Mouse (Mus musculus) heart, embryonic 14.5 days (tissue): ENCODE measurements around the gene Rep15. TPM values are rescaled to one million over a fixed set of nuclear protein-coding genes. Genes with fewer than 3 reads are reported as not detected.

Experiments
- ATAC-seq: fragments of 200-750 bp; cut with Nextera tagmentation; 2 replicates; pipeline ENCODE4 v1.8.0; 2017; ENCODE audit warnings: low read depth, moderate TSS enrichment; ENCODE audit not compliant: insufficient number of reproducible peaks, insufficient read depth, low FRiP score
- H3K27ac ChIP-seq, 2 experiments: fragments of 200-500 bp in 1 of 2; fragments of 300-500 bp in 1 of 2; sonication (generic) in 1 of 2; replicated peaks in 1 of 2; 2 replicates each; pipeline ENCODE4 v1.5.1; 2012 to 2014; ENCODE audit warnings: low read depth in 2 of 2, low read length in 2 of 2, control low read depth in 1 of 2, mild to moderate bottlenecking in 1 of 2, mixed read lengths in 1 of 2; ENCODE audit not compliant: control insufficient read depth in 1 of 2, insufficient read depth in 1 of 2
- H3K27me3 ChIP-seq: fragments of 300-500 bp; sonication (generic); 2 replicates; pipeline ENCODE4 v1.6.1; 2014; ENCODE audit warnings: mild to moderate bottlenecking, low read length, control low read depth; ENCODE audit not compliant: control insufficient read depth, insufficient read depth
- H3K36me3 ChIP-seq: fragments of 300-500 bp; sonication (generic); 2 replicates; pipeline ENCODE4 v1.6.1; 2014; ENCODE audit warnings: mild to moderate bottlenecking, control low read depth, low read length, mixed read lengths; ENCODE audit not compliant: control insufficient read depth, insufficient read depth
- H3K4me1 ChIP-seq, 2 experiments: fragments of 200-500 bp in 1 of 2; fragments of 300-500 bp in 1 of 2; sonication (generic) in 1 of 2; 2 replicates each; pipeline ENCODE4 v1.6.1; 2012 to 2014; ENCODE audit warnings: low read length in 2 of 2, control low read depth in 1 of 2, mixed read lengths in 1 of 2; ENCODE audit not compliant: control insufficient read depth in 2 of 2, insufficient read depth in 2 of 2
- H3K4me2 ChIP-seq: fragments of 300-500 bp; sonication (generic); 2 replicates; pipeline ENCODE4 v1.6.1; 2014; ENCODE audit warnings: mild to moderate bottlenecking, low read length
- H3K4me3 ChIP-seq, 2 experiments: fragments of 200-500 bp in 1 of 2; fragments of 300-500 bp in 1 of 2; sonication (generic) in 1 of 2; 2 replicates each; pipeline ENCODE4 v1.5.1; 2012 to 2014; ENCODE audit warnings: low read length in 2 of 2, mild to moderate bottlenecking in 2 of 2, control low read depth in 1 of 2, low read depth in 1 of 2, moderate library complexity in 1 of 2; ENCODE audit not compliant: control insufficient read depth in 1 of 2, insufficient read depth in 1 of 2
- H3K9ac ChIP-seq: fragments of 300-500 bp; sonication (generic); 2 replicates; pipeline ENCODE4 v1.6.1; 2014; ENCODE audit warnings: mild to moderate bottlenecking, low read length
- H3K9me3 ChIP-seq: fragments of 300-500 bp; sonication (generic); 2 replicates; pipeline ENCODE4 v1.6.1; 2016; ENCODE audit warnings: low read length, control low read depth; ENCODE audit not compliant: control insufficient read depth
- WGBS: fragments of 180-500 bp; shearing (Covaris S2); extraction: QIAGEN DNeasy Blood & Tissue Kit; methylation state at CpG from one replicate; pipeline ENCODE4 v1.1.7; 2014; 5-methylcytosine and 5-hydroxymethylcytosine counted together
- polyA plus RNA-seq: library from polyadenylated mRNA; unstranded; fragments of >200 nt; fragmentation: Nextera tagmentation; extraction: Ambion mirVana; gene quantifications from 2 replicates; pipeline ENCODE4 v1.2.1, GENCODE M21; 2014

Rep15 gene
- polyA plus RNA-seq, 1 experiment from 2014 or later: 1.9 TPM

DNA sequence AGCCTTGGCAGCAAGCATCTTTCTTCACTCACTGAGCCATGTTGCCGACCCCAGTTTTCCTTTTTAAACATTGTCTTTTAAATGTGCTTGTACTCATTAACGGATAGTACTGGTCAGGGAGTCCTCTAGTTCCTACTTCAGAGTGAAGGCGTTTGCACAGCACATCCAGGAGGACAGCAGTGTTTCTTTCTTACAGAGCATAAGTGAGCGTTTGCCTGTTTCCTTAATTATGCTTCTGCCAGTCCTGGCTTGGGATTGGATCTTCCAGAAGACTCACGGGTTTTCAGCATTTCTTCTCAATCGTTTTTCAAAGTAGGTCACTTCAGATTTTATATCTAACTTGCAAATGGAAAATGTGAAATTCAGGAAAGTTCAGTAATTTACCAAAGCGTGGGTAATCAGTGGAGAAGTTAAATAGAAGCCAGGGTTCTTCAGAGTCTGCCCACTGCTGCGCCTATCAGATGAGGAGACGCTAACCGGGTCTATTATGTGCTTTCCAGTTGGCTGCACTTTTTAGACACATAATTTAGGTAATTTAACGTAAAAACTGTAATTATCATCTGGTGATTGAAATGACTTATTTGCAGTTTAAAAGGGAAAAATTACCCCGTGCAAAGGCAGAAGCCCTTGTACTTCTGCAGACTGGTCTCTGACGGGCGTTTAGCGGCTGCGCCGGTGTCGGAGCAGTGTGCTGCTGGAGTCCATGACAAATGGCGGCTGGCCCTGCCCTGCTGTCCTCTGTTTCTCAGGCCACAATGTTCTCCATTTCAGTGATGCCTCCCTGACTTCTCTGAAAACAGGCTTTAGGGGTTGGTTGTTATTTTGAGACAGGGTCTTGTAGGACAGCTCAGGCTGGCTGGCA, 21.6 kb downstream of the Rep15 start:
- H3K4me3 ChIP-seq: no peak overlapping the region
- H3K27ac ChIP-seq: no peak overlapping the region
- ATAC-seq: no peak
- H3K9me3 ChIP-seq: no peaks in the 10 kb centered on the region
- H3K27me3 ChIP-seq: no peaks in the 10 kb centered on the region
- no peak overlapping the region for H3K4me2 ChIP-seq
- H3K9ac ChIP-seq: no peak overlapping the region
- peaks cover 9% of the 10 kb centered on the region in 2 experiments for H3K4me1 ChIP-seq
- peaks cover 93% of the 10 kb centered on the region for H3K36me3 ChIP-seq
- WGBS: 92% methylated on average over 19 of the region's 19 CpGs

DNA sequence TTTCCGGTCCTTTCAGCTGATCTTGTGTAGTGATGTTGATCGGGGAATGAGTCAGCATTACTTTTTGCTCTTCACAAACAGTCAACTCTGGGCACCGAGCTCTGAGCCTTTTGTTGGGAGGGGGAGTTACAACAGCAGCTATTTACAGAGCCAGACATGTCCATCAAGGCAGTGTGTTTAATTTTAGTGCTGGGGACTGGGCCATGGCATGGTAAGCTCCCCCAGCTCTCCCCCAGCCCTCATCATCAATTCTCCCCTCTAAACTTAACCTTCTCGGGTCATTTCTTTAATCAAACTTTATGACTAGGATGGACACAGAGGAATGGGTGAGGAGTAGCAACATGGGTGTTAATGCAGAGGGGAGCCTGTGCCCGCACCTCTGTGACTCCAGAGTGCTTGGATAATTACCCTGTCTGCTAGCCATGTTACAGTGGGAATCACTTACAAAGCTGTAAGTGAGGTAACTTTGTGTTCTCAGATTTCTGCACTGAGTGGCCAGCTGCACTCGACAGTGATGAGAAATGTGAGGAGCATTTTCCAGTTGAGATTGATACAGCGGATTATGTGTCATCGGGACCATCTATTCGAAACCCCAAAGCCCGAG, 23.1 kb downstream of the Rep15 start:
- no peak overlapping the region for H3K4me3 ChIP-seq
- H3K4me1 ChIP-seq: peaks cover 9% of the 10 kb centered on the region in 2 experiments
- WGBS: 67% methylated on average over 10 of the region's 10 CpGs
- peaks cover 91% of the 10 kb centered on the region for H3K36me3 ChIP-seq
- H3K9me3 ChIP-seq: no peaks in the 10 kb centered on the region
- H3K9ac ChIP-seq: 0 out of 2 replicates have a peak overlapping the region, but pooled peaks have one; percentile 11
- H3K4me2 ChIP-seq: no peak overlapping the region
- H3K27me3 ChIP-seq: no peaks in the 10 kb centered on the region
- peak overlapping the region in 1 of 2 experiments; percentile 28; a peak in 1 of 4 replicates for H3K27ac ChIP-seq
- no peak for ATAC-seq

DNA sequence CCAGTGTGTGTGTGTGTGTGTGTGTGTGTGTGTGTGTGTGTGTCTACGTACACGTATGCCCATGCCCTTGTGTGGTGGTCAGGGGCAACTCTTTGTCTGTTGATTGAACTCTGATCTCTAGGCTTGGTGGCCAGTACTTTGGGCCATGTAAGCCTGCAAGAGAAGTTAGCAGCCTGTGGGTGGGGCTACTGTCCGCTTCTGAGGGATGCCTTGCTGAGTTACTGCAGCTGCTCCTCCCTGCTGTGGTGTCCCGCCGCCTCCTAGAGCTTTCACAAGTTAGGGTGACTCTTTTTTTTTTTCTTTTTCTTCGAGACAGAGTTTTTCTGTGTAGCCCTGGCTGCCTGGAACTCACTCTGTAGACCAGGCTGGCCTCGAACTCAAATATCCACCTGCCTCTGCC, 26.9 kb downstream of the Rep15 start:
- no peak overlapping the region for H3K27ac ChIP-seq
- peaks cover 88% of the 10 kb centered on the region for H3K36me3 ChIP-seq
- H3K4me1 ChIP-seq: peaks cover 8 to 9% of the 10 kb centered on the region in 2 experiments
- H3K4me3 ChIP-seq: no peak overlapping the region
- H3K27me3 ChIP-seq: no peaks in the 10 kb centered on the region
- WGBS: 72% methylated on average over 7 of the region's 7 CpGs
- H3K4me2 ChIP-seq: no peak overlapping the region
- ATAC-seq: no peak
- no peaks in the 10 kb centered on the region for H3K9me3 ChIP-seq
- H3K9ac ChIP-seq: no peak overlapping the region

DNA sequence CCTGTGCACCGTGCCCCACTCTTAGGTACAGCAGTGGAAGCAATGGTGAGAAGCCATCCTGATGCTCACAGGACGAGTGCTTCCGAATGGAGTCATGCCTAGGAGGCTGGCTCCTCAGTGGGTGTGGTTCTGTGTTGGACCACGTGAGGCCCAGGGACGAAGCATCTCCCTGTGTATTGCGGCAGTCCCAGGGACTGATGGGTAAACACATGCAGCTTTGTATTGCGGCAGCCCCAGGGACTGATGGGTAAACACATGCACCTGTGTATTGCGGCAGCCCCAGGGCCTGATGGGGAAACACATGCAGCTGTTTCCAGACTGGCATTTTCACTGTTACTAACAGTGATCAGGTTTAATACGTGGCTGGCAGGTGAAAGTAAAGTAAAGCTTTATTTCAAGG, 29.2 kb downstream of the Rep15 start:
- Histone ChIP-seq H3K4me3 (no peak overlapping the region), H3K27me3 (no peaks in the 10 kb centered on the region), H3K4me1 (no peaks in the 10 kb centered on the region), H3K9ac (no peak overlapping the region), H3K27ac (no peak overlapping the region), H3K36me3 (peaks cover 87% of the 10 kb centered on the region), H3K4me2 (no peak overlapping the region), H3K9me3 (no peaks in the 10 kb centered on the region)
- WGBS: 90% methylated on average over 9 of the region's 9 CpGs
- no peak for ATAC-seq

DNA sequence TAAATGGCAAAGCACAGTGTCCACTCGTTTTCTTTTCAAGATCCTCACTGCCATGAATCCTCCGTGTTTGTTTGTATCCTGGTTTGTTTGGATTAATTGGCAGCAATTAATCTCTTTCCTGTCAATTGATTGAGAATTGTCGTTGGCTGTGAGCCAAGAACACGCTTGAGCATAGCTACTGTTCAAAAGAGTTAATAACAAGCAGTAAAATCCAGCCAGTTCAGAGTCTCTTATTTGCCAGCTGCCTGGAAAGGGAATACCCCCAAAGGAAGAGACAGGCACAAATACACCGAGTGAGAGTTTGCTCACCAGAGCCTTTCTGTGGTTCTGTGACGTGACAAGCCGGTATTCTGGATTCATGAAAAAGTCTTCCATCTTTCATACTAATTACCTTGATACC, 29.6 kb downstream of the Rep15 start:
- no peak overlapping the region for H3K27ac ChIP-seq
- H3K4me1 ChIP-seq: no peaks in the 10 kb centered on the region
- WGBS: 84% methylated on average over 7 of the region's 7 CpGs
- no peaks in the 10 kb centered on the region for H3K27me3 ChIP-seq
- H3K9me3 ChIP-seq: no peaks in the 10 kb centered on the region
- peaks cover 87% of the 10 kb centered on the region for H3K36me3 ChIP-seq
- H3K4me2 ChIP-seq: no peak overlapping the region
- no peak overlapping the region for H3K4me3 ChIP-seq
- no peak overlapping the region for H3K9ac ChIP-seq
- ATAC-seq: no peak

DNA sequence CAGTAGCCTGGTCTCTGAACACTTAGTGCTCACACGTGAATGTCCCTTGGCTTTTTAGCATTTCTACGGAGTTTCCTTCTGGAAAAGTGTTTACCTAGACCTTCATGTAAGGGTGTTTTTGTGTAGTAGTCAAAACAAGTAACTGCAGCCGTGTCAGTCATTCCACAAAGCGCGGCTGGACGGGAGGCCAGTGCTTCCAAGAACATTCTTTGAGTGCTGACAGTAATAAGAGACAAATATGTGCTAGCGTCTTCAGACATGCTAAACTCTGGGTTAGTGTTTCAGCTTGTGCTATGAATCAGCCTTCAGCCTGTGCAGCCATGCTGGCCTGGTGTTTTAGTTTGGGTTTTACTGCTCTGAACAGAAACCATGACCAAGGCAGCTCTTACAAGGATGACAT, 30.3 kb downstream of the Rep15 start:
- ATAC-seq: no peak
- Histone ChIP-seq H3K27ac (no peak overlapping the region), H3K4me2 (no peak overlapping the region), H3K9me3 (no peaks in the 10 kb centered on the region), H3K9ac (no peak overlapping the region), H3K27me3 (no peaks in the 10 kb centered on the region), H3K36me3 (peaks cover 87% of the 10 kb centered on the region), H3K4me3 (no peak overlapping the region), H3K4me1 (no peaks in the 10 kb centered on the region)
- 76% methylated on average over 7 of the region's 7 CpGs for WGBS

DNA sequence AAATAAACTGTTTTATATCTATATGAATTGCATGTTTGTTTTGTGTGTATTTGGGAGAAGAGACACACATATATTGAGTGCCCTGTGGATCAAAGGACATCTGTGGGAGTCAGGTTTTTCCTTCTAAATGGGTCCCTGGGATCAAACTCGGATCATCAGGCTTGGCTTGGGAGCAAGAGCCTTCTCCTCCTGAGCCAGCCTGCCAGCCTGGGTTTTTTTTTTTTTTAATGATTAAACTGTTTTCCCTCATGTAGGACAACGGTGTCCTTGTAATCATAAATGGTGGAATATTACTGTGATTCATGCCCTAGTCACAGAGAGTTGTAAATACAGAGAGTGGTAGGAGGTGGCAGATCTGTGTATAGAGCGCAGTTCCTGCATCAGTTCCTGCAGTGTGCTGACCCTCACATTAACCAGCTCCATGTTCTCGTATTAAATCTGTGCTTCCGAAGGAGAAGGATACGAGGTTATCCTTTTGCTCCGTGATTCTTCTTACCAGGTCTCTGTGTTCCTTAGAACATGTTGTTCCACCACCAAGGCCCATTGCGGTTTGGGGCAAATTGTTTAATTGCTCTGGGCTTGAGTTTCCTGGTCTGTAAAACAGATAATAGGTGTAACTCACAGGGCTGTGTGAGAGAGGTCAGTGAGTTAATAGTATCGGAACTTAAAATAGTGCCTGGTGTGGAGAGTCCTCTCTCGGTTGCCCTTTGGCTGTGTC, 32.0 kb downstream of the Rep15 start:
- no peaks in the 10 kb centered on the region for H3K9me3 ChIP-seq
- H3K36me3 ChIP-seq: peaks cover 88% of the 10 kb centered on the region
- no peak overlapping the region for H3K4me3 ChIP-seq
- no peaks in the 10 kb centered on the region for H3K4me1 ChIP-seq
- H3K27me3 ChIP-seq: no peaks in the 10 kb centered on the region
- ATAC-seq: no peak
- no peak overlapping the region for H3K27ac ChIP-seq
- WGBS: 90% methylated on average over 10 of the region's 10 CpGs
- H3K9ac ChIP-seq: no peak overlapping the region
- H3K4me2 ChIP-seq: no peak overlapping the region
